In genomic region chr5:127313634-127314033, GRCm38 (mm10) we compare ENCODE assay signal across 30 mouse cellular contexts.
A peak's percentile ranks its signal among the peaks of the same experiment; 100 is the strongest.
DNase-seq lines count a peak whose midpoint lies in the region; ATAC-seq and TF ChIP-seq lines count a peak whose summit lies in the region.
"Had no signal": no experiment of that assay in that cellular context is flagged by ENCODE, and none has a peak within 500 bp of the region (broad histone marks: within the 10 kb centered on the region; RNA-seq: fewer than 3 reads in every experiment).

No protein-coding gene starts in this region.

- H3K4me2 ChIP-seq in hindbrain, embryonic 14.5 days (replicated peaks), result no peak overlapping the region
- H3K4me2 ChIP-seq: embryonic facial prominence, embryonic 13.5 days; intestine, embryonic 15.5 days; midbrain, embryonic 15.5 days had no signal

- no peak overlapping the region for H3K4me3 ChIP-seq in hindbrain, embryonic 10.5 days
- no peak overlapping the region for H3K4me3 ChIP-seq in hindbrain, embryonic 14.5 days (replicated peaks; ENCODE audit: low read length)
- no peak overlapping the region for H3K4me3 ChIP-seq in limb, embryonic 10.5 days
- no peak overlapping the region for H3K4me3 ChIP-seq in gastrocnemius, adult 2 months
- H3K4me3 ChIP-seq: embryonic facial prominence, embryonic 13.5 days; intestine, embryonic 15.5 days; left cerebral cortex, adult 2 months; midbrain, embryonic 15.5 days had no signal

- H3K9me3 ChIP-seq in hindbrain, embryonic 10.5 days, result no peaks in the 10 kb centered on the region
- H3K9me3 ChIP-seq in hindbrain, embryonic 14.5 days (ENCODE audit: control insufficient read depth, low read length), result no peaks in the 10 kb centered on the region
- no peaks in the 10 kb centered on the region for H3K9me3 ChIP-seq in limb, embryonic 10.5 days (replicated peaks)
- H3K9me3 ChIP-seq: embryonic facial prominence, embryonic 13.5 days; intestine, embryonic 15.5 days; midbrain, embryonic 15.5 days had no signal

- intact Hi-C loops in gastrocnemius, adult 2 months (cut with DNase I), result no loop called here
- intact Hi-C loops in left cerebral cortex, postnatal 36 days (cut with DNase I), result no loop called here

- no peak for TF ChIP-seq CTCF in gastrocnemius, adult 2 months (IDR thresholded peaks at IDR 0.05)

- H3K9ac ChIP-seq in hindbrain, embryonic 14.5 days, result no peak overlapping the region
- H3K9ac ChIP-seq: embryonic facial prominence, embryonic 13.5 days; forebrain, postnatal 0 days; intestine, embryonic 15.5 days; liver, embryonic 14.5 days; midbrain, embryonic 15.5 days had no signal

- WGBS in hindbrain, embryonic 10.5 days, result 90% methylated on average over 2 of the region's 2 CpGs
- WGBS in hindbrain, embryonic 14.5 days, result 88% methylated on average over 2 of the region's 2 CpGs
- 78% methylated on average over 2 of the region's 2 CpGs for WGBS in limb, embryonic 10.5 days

- H3K27me3 ChIP-seq in hindbrain, embryonic 10.5 days (ENCODE audit: insufficient read depth, poor library complexity, severe bottlenecking), result no peaks in the 10 kb centered on the region
- H3K27me3 ChIP-seq in hindbrain, embryonic 14.5 days (ENCODE audit: control insufficient read depth, insufficient read depth, low read length), result no peaks in the 10 kb centered on the region
- no peaks in the 10 kb centered on the region for H3K27me3 ChIP-seq in limb, embryonic 10.5 days (ENCODE audit: low read depth, poor library complexity, severe bottlenecking)
- H3K27me3 ChIP-seq: embryonic facial prominence, embryonic 13.5 days; intestine, embryonic 15.5 days; midbrain, embryonic 15.5 days had no signal

- H3K27ac ChIP-seq in hindbrain, embryonic 10.5 days, result peak overlapping the region; percentile 53
- H3K27ac ChIP-seq in hindbrain, embryonic 14.5 days, result no peak overlapping the region
- H3K27ac ChIP-seq in limb, embryonic 10.5 days, result peak overlapping the region; percentile 58; the same call in 1 of the 2 replicates
- H3K27ac ChIP-seq in gastrocnemius, adult 2 months, result no peak overlapping the region
- H3K27ac ChIP-seq: embryonic facial prominence, embryonic 13.5 days; hindbrain, postnatal 0 days; intestine, embryonic 15.5 days; kidney, postnatal 0 days; left cerebral cortex, adult 2 months; liver, embryonic 14.5 days; macrophage; midbrain, embryonic 15.5 days had no signal

- no peak for ATAC-seq in hindbrain, embryonic 14.5 days (ENCODE audit: low FRiP score)
- ATAC-seq: activated CD4-positive, CD25-positive, alpha-beta regulatory T cell, adult 4 months; forebrain, postnatal 0 days; hindbrain, postnatal 0 days; intestine, embryonic 15.5 days; midbrain, embryonic 15.5 days had no signal

- peaks cover 23% of the 10 kb centered on the region for H3K4me1 ChIP-seq in hindbrain, embryonic 10.5 days (replicated peaks)
- H3K4me1 ChIP-seq in hindbrain, embryonic 14.5 days (replicated peaks; ENCODE audit: control insufficient read depth, insufficient read depth, low read length), result no peaks in the 10 kb centered on the region
- peaks cover 70% of the 10 kb centered on the region for H3K4me1 ChIP-seq in limb, embryonic 10.5 days
- H3K4me1 ChIP-seq: midbrain, embryonic 15.5 days had no signal

- DNase-seq in hindbrain, embryonic 10.5 days (ENCODE audit: low spot score), result no peak
- DNase-seq in hindbrain, embryonic 14.5 days (ENCODE audit: low spot score), result no peak
- peak; percentile 78 for DNase-seq in cerebellum, adult 11-12 months
- peak; percentile 81 for DNase-seq in cerebellum, adult 9-11 months
- no peak for DNase-seq in limb, embryonic 10.5 days (ENCODE audit: low spot score)
- DNase-seq in gastrocnemius, adult 2 months, result no peak
- no peak for DNase-seq in layer of hippocampus, adult 18-20 months (ENCODE audit: low spot score in 2 of 2)
- DNase-seq in left cerebral cortex, postnatal 36 days (ENCODE audit: low spot score in 2 of 2), result no peak
- DNase-seq: adrenal gland, adult 2 months; embryo, embryonic 11 days; forebrain, postnatal 0 days; gastrocnemius, postnatal 14 days; heart, postnatal 14 days; kidney, adult 8-10 months; left cerebral cortex, postnatal 4 days; liver; lung, adult 2 months; lung, postnatal 10 days; right cerebral cortex, postnatal 4 days; thymus, adult 2 months; thymus, postnatal 36 days had no signal

- 0 out of 2 replicates have a peak, but pooled peaks cover 4% of the 10 kb centered on the region for H3K36me3 ChIP-seq in hindbrain, embryonic 10.5 days
- no peaks in the 10 kb centered on the region for H3K36me3 ChIP-seq in hindbrain, embryonic 14.5 days (replicated peaks; ENCODE audit: control insufficient read depth, insufficient read depth)
- H3K36me3 ChIP-seq in limb, embryonic 10.5 days, result peaks cover 21% of the 10 kb centered on the region
- H3K36me3 ChIP-seq: embryonic facial prominence, embryonic 13.5 days; intestine, embryonic 15.5 days; midbrain, embryonic 15.5 days had no signal

Comparison
In these comparisons a context has a peak if more than half of its experiments do, and no peak if none do; other contexts are left out.
1. H3K27ac ChIP-seq: peak in hindbrain, embryonic 10.5 days (single experiment) and limb, embryonic 10.5 days (single experiment); none in hindbrain, embryonic 14.5 days (single experiment) and gastrocnemius, adult 2 months (single experiment).
2. DNase-seq: peak in cerebellum, adult 11-12 months (single experiment) and cerebellum, adult 9-11 months (single experiment); none in hindbrain, embryonic 10.5 days (single experiment), hindbrain, embryonic 14.5 days (single experiment), limb, embryonic 10.5 days (single experiment), gastrocnemius, adult 2 months (single experiment), layer of hippocampus, adult 18-20 months (0 of 2) and left cerebral cortex, postnatal 36 days (0 of 2).